13 mouse cellular contexts compared by ENCODE assay signal in genomic region chr13:28544819-28545180, GRCm38 (mm10).
DNase-seq lines count a peak whose midpoint lies in the region; ATAC-seq lines count a peak whose summit lies in the region.
"Had no signal": no experiment of that assay in that cellular context is flagged by ENCODE, and none has a peak within 500 bp of the region (broad histone marks: within the 10 kb centered on the region; RNA-seq: fewer than 3 reads in every experiment).

No protein-coding gene starts in this region.

- no peaks in the 10 kb centered on the region for H3K27me3 ChIP-seq in lung, embryonic 16.5 days (ENCODE audit: control insufficient read depth, insufficient read depth, low read depth, low read length)
- H3K27me3 ChIP-seq in forebrain, embryonic 16.5 days (replicated peaks; ENCODE audit: control insufficient read depth, insufficient read depth, low read length) = no peaks in the 10 kb centered on the region
- H3K27me3 ChIP-seq in limb, embryonic 13.5 days = no peaks in the 10 kb centered on the region
- no peaks in the 10 kb centered on the region for H3K27me3 ChIP-seq in neural tube, embryonic 15.5 days (replicated peaks)
- H3K27me3 ChIP-seq: heart, embryonic 13.5 days; liver, embryonic 13.5 days; Patski had no signal

- 53% methylated on average over 2 of the region's 2 CpGs for WGBS in lung, embryonic 16.5 days
- WGBS in forebrain, embryonic 16.5 days = 46% methylated on average over 2 of the region's 2 CpGs
- WGBS in limb, embryonic 13.5 days = 62% methylated on average over 2 of the region's 2 CpGs
- WGBS in neural tube, embryonic 15.5 days = 70% methylated on average over 2 of the region's 2 CpGs

- no peak for DNase-seq in lung, postnatal 36 days
- DNase-seq in adrenal gland, adult (ENCODE audit: inconsistent age in 2 of 2, low spot score in 1 of 2) = no peak
- no peak for DNase-seq in urinary bladder, postnatal 25 days (ENCODE audit: low spot score)
- DNase-seq: adrenal gland, adult 8-10 months; liver, embryonic 13.5 days had no signal

- no peak overlapping the region for H3K9ac ChIP-seq in lung, embryonic 16.5 days (ENCODE audit: low read length)
- H3K9ac ChIP-seq in forebrain, embryonic 16.5 days (replicated peaks; ENCODE audit: low read depth, low read length) = no peak overlapping the region
- H3K9ac ChIP-seq in limb, embryonic 13.5 days = no peak overlapping the region
- H3K9ac ChIP-seq in neural tube, embryonic 15.5 days (replicated peaks) = no peak overlapping the region
- H3K9ac ChIP-seq: heart, embryonic 13.5 days; liver, embryonic 13.5 days had no signal

- no peaks in the 10 kb centered on the region for H3K9me3 ChIP-seq in lung, embryonic 16.5 days (ENCODE audit: control insufficient read depth, low read length)
- no peaks in the 10 kb centered on the region for H3K9me3 ChIP-seq in forebrain, embryonic 16.5 days (ENCODE audit: control insufficient read depth, low read length)
- no peaks in the 10 kb centered on the region for H3K9me3 ChIP-seq in limb, embryonic 13.5 days
- no peaks in the 10 kb centered on the region for H3K9me3 ChIP-seq in neural tube, embryonic 15.5 days (replicated peaks)
- H3K9me3 ChIP-seq: heart, embryonic 13.5 days; liver, embryonic 13.5 days had no signal

- ATAC-seq in lung, embryonic 16.5 days (ENCODE audit: low read depth) = peak; percentile 53
- 0 out of 2 replicates have a peak, but pooled peaks have one; percentile 13 for ATAC-seq in forebrain, embryonic 16.5 days
- ATAC-seq in limb, embryonic 13.5 days (ENCODE audit: low FRiP score, low read depth) = no peak
- ATAC-seq in neural tube, embryonic 15.5 days (ENCODE audit: low FRiP score) = no peak
- ATAC-seq in erythroblast, adult 5-6 weeks (replicated peaks; ENCODE audit: low FRiP score, poor library complexity, severe bottlenecking) = no peak
- ATAC-seq: CD4-positive, CD25-positive, alpha-beta regulatory T cell, adult 4 months had no signal

- H3K4me3 ChIP-seq in lung, embryonic 16.5 days (ENCODE audit: low read length) = no peak overlapping the region
- no peak overlapping the region for H3K4me3 ChIP-seq in forebrain, embryonic 16.5 days (replicated peaks; ENCODE audit: low read length)
- H3K4me3 ChIP-seq in limb, embryonic 13.5 days = no peak overlapping the region
- no peak overlapping the region for H3K4me3 ChIP-seq in neural tube, embryonic 15.5 days (replicated peaks)
- H3K4me3 ChIP-seq: heart, embryonic 13.5 days; liver, embryonic 13.5 days had no signal

- H3K36me3 ChIP-seq in lung, embryonic 16.5 days (ENCODE audit: control insufficient read depth, insufficient read depth, low read length) = no peaks in the 10 kb centered on the region
- no peaks in the 10 kb centered on the region for H3K36me3 ChIP-seq in forebrain, embryonic 16.5 days (ENCODE audit: control insufficient read depth, insufficient read depth)
- peaks cover 12% of the 10 kb centered on the region for H3K36me3 ChIP-seq in limb, embryonic 13.5 days
- no peaks in the 10 kb centered on the region for H3K36me3 ChIP-seq in neural tube, embryonic 15.5 days
- H3K36me3 ChIP-seq: heart, embryonic 13.5 days; liver, embryonic 13.5 days had no signal

- peaks cover 16% of the 10 kb centered on the region for H3K4me1 ChIP-seq in lung, embryonic 16.5 days (replicated peaks; ENCODE audit: control insufficient read depth, insufficient read depth, low read length)
- H3K4me1 ChIP-seq in forebrain, embryonic 16.5 days (replicated peaks; ENCODE audit: control insufficient read depth, insufficient read depth, low read length) = peaks cover 14% of the 10 kb centered on the region
- peaks cover 20% of the 10 kb centered on the region for H3K4me1 ChIP-seq in limb, embryonic 13.5 days
- peaks cover 21% of the 10 kb centered on the region for H3K4me1 ChIP-seq in neural tube, embryonic 15.5 days

- H3K27ac ChIP-seq in lung, embryonic 16.5 days (ENCODE audit: low read length) = peak overlapping the region; percentile 75
- 0 out of 2 replicates have a peak overlapping the region, but pooled peaks have one; percentile 25 for H3K27ac ChIP-seq in forebrain, embryonic 16.5 days (ENCODE audit: low read length)
- H3K27ac ChIP-seq in limb, embryonic 13.5 days = no peak overlapping the region; the same call in 1 of the 2 replicates
- peak overlapping the region; percentile 81 for H3K27ac ChIP-seq in neural tube, embryonic 15.5 days (replicated peaks)
- H3K27ac ChIP-seq: heart, embryonic 13.5 days; liver, embryonic 13.5 days had no signal

- H3K4me2 ChIP-seq in lung, embryonic 16.5 days (ENCODE audit: low read depth, low read length) = peak overlapping the region; percentile 38; the same call in 1 of the 2 replicates
- no peak overlapping the region for H3K4me2 ChIP-seq in forebrain, embryonic 16.5 days (ENCODE audit: low read length)
- H3K4me2 ChIP-seq in limb, embryonic 13.5 days (replicated peaks) = peak overlapping the region; percentile 39; the same call in 1 of the 2 replicates
- peak overlapping the region; percentile 51 for H3K4me2 ChIP-seq in neural tube, embryonic 15.5 days
- H3K4me2 ChIP-seq: liver, embryonic 13.5 days had no signal

Comparison
In these comparisons a context has a peak if more than half of its experiments do, and no peak if none do; other contexts are left out.
1. ATAC-seq: peak in lung, embryonic 16.5 days (single experiment) and forebrain, embryonic 16.5 days (single experiment); none in limb, embryonic 13.5 days (single experiment), neural tube, embryonic 15.5 days (single experiment) and erythroblast, adult 5-6 weeks (single experiment).